Mouse (Mus musculus) hindbrain, embryonic 15.5 days (tissue): ENCODE data around the gene Oxct1. TPM values are rescaled to one million over a fixed set of nuclear protein-coding genes. Genes with fewer than 3 reads are reported as not detected.

Source experiments
- ATAC-seq: fragments of 200-750 bp; cut with Nextera tagmentation; 2 replicates; pipeline ENCODE4 v1.8.0; 2017; ENCODE audit warnings: low read depth, moderate number of reproducible peaks, moderate TSS enrichment; ENCODE audit not compliant: low FRiP score
- H3K27ac ChIP-seq: fragments of 300-500 bp; sonication (generic); replicated peaks from 2 replicates; pipeline ENCODE4 v1.5.1; 2015; ENCODE audit warnings: mild to moderate bottlenecking, inconsistent platforms
- H3K27me3 ChIP-seq: fragments of 300-500 bp; sonication (generic); 2 replicates; pipeline ENCODE4 v1.6.1; 2015; ENCODE audit warnings: control low read depth, inconsistent platforms
- H3K36me3 ChIP-seq: fragments of 300-500 bp; sonication (generic); 2 replicates; pipeline ENCODE4 v1.6.1; 2015; ENCODE audit warnings: control low read depth, inconsistent platforms
- H3K4me1 ChIP-seq: fragments of 300-500 bp; sonication (generic); replicated peaks from 2 replicates; pipeline ENCODE4 v1.6.1; 2015; ENCODE audit warnings: control low read depth, inconsistent platforms
- H3K4me2 ChIP-seq: fragments of 300-500 bp; sonication (generic); 2 replicates; pipeline ENCODE4 v1.6.1; 2015; ENCODE audit warnings: moderate library complexity, mild to moderate bottlenecking, inconsistent platforms
- H3K4me3 ChIP-seq: fragments of 300-500 bp; sonication (generic); 2 replicates; pipeline ENCODE4 v1.5.1; 2015; ENCODE audit warnings: mild to moderate bottlenecking, inconsistent platforms
- H3K9ac ChIP-seq: fragments of 300-500 bp; sonication (generic); 2 replicates; pipeline ENCODE4 v1.6.1; 2015; ENCODE audit warnings: inconsistent platforms
- H3K9me3 ChIP-seq: fragments of 300-500 bp; sonication (generic); 2 replicates; pipeline ENCODE4 v1.6.1; 2016; ENCODE audit warnings: control low read depth, inconsistent platforms
- WGBS: fragments of 180-500 bp; shearing (Covaris S2); methylation state at CpG from one replicate; pipeline ENCODE4 v1.1.7; 2015; 5-methylcytosine and 5-hydroxymethylcytosine counted together
- polyA plus RNA-seq: library from polyadenylated mRNA; unstranded; fragments of >200 nt; fragmentation: Nextera tagmentation; extraction: Ambion mirVana; gene quantifications from 2 replicates; pipeline ENCODE4 v1.2.1, GENCODE M21; 2015

Oxct1 gene
- polyA plus RNA-seq, 1 experiment from 2014 or later: 360 TPM

- no peak overlapping the region for H3K9ac ChIP-seq
- H3K4me3 ChIP-seq: no peak overlapping the region
- H3K27me3 ChIP-seq: no peaks in the 10 kb centered on the region
- no peak overlapping the region for H3K27ac ChIP-seq
- H3K4me2 ChIP-seq: no peak overlapping the region
- 85% methylated on average over 8 of the region's 8 CpGs for WGBS
- no peaks in the 10 kb centered on the region; the same call in 1 of the 2 replicates for H3K4me1 ChIP-seq
- no peaks in the 10 kb centered on the region for H3K9me3 ChIP-seq
- ATAC-seq: no peak
- peaks cover 13% of the 10 kb centered on the region for H3K36me3 ChIP-seq
Measured at GRCm38 (mm10) chr15:4148649-4149389, 122.6 kb downstream of the Oxct1 start.

- Histone ChIP-seq H3K4me1 (no peaks in the 10 kb centered on the region), H3K4me2 (no peak overlapping the region), H3K36me3 (peaks cover 22% of the 10 kb centered on the region), H3K27me3 (no peaks in the 10 kb centered on the region), H3K27ac (no peak overlapping the region), H3K9me3 (no peaks in the 10 kb centered on the region), H3K4me3 (no peak overlapping the region), H3K9ac (no peak overlapping the region)
- no peak for ATAC-seq
- whole genome bisulfite sequencing: 86% methylated on average over 4 of the region's 4 CpGs
Measured at GRCm38 (mm10) chr15:4154646-4155045, 128.5 kb downstream of the Oxct1 start.

GRCm38 (mm10) chr15:4167946-4168345 lies 141.8 kb downstream of the Oxct1 start:
- no peak overlapping the region for H3K9ac ChIP-seq
- WGBS: 84% methylated on average over 2 of the region's 2 CpGs
- no peaks in the 10 kb centered on the region for H3K27me3 ChIP-seq
- no peaks in the 10 kb centered on the region for H3K4me1 ChIP-seq
- ATAC-seq: no peak
- no peak overlapping the region for H3K27ac ChIP-seq
- no peaks in the 10 kb centered on the region for H3K36me3 ChIP-seq
- H3K4me3 ChIP-seq: no peak overlapping the region
- no peaks in the 10 kb centered on the region for H3K9me3 ChIP-seq
- no peak overlapping the region for H3K4me2 ChIP-seq

GRCm38 (mm10) chr15:4171600-4171999 lies 145.4 kb downstream of the Oxct1 start:
- 59% methylated on average over 2 of the region's 2 CpGs for WGBS

GRCm38 (mm10) chr15:4197913-4198312 lies 171.7 kb downstream of the Oxct1 start:
- Histone ChIP-seq H3K4me3 (no peak overlapping the region), H3K9me3 (no peaks in the 10 kb centered on the region), H3K27me3 (no peaks in the 10 kb centered on the region), H3K9ac (no peak overlapping the region), H3K36me3 (no peaks in the 10 kb centered on the region), H3K4me2 (no peak overlapping the region), H3K4me1 (no peaks in the 10 kb centered on the region), H3K27ac (no peak overlapping the region)
- no peak for ATAC-seq

More at GRCm38 (mm10) chr15:4171600-4171999, 145.4 kb downstream of the Oxct1 start:
- H3K4me2 ChIP-seq: no peak overlapping the region
- H3K4me1 ChIP-seq: no peaks in the 10 kb centered on the region
- H3K4me3 ChIP-seq: no peak overlapping the region
- H3K27ac ChIP-seq: no peak overlapping the region
- H3K36me3 ChIP-seq: no peaks in the 10 kb centered on the region
- no peaks in the 10 kb centered on the region for H3K9me3 ChIP-seq
- no peak overlapping the region for H3K9ac ChIP-seq
- ATAC-seq: no peak
- no peaks in the 10 kb centered on the region for H3K27me3 ChIP-seq

Other genes starting within 250 kb of the Oxct1 start
- gene Fbxo4, start 46.8 kb upstream of the Oxct1 start, polyA plus RNA-seq: 9.8 TPM in 2 replicates
- 38.3 and 40.5 TPM in 2 replicates for gene AW549877, start 30.6 kb upstream of the Oxct1 start, polyA plus RNA-seq